Mouse (Mus musculus) megakaryocyte-erythroid progenitor cell, adult 5-6 weeks (primary cell): ENCODE data around the gene Lrrc45. TPM values are rescaled to one million over a fixed set of nuclear protein-coding genes. Genes with fewer than 3 reads are reported as not detected.
A peak's percentile ranks its signal among the peaks of the same experiment; 100 is the strongest.

ENCODE experiments used
- ATAC-seq: replicated peaks from 2 replicates; pipeline ENCODE4 v1.8.0; 2016; ENCODE audit warnings: mild to moderate bottlenecking, inconsistent platforms; ENCODE audit not compliant: severe bottlenecking, poor library complexity, low FRiP score, low TSS enrichment
- total RNA-seq, 2 experiments: library from RNA; stranded (forward) in 1 of 2; stranded (reverse) in 1 of 2; fragments of 200-1000, 215-1000 nt in 1 of 2; fragments of >200 nt in 1 of 2; fragmentation: Nextera tagmentation in 1 of 2; gene quantifications; 2 replicates each; pipeline ENCODE4 v1.2.3; 2014 to 2017

The Lrrc45 gene
- total RNA-seq, 2 experiments from 2014 or later: 34.4 to 38.1 TPM

DNA sequence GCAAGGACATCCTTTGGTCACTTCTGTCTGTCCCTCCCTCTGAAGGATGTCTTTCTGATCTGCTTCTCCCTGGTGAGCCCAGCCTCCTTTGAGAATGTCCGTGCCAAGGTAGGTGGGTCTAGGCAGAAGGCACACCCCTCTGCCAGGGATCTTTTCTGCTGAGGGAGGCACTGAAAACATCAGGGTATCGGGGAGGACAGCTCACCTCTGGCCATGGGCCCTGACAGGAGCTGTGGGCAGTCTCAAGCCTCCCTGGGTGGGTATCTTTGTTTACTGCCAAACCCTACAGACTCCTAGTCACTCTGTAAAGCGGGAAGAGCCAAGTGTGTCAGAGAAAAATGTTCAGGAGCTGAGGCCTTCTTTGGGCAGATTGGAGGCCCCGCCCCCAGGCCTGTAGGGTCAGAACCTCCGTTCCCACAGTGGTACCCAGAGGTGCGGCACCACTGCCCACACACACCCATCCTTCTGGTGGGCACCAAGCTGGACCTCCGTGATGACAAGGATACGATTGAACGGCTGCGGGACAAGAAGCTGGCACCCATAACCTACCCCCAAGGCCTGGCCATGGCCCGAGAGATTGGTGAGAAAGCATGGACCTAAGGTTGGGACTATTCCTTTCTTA, 9.1 kb downstream of the Lrrc45 start:
- no peak for ATAC-seq

DNA sequence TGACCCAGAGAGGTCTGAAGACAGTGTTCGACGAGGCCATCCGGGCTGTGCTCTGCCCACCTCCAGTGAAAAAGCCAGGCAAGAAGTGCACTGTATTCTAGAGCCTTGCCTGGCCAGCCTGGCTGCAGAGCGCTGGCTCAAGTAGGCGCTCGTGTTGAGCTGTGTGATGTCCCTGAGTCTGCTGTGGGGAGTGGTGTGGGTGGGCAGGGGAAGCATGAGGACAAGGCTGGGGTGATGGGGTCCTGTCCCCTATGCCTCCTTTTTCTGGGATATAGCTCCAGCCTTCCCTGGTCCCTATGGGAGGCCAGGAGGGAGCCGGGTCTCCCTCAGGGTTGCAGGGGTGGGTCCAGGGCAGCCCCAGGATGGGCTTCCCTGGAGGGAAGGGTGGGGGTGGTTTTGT, 9.8 kb downstream of the Lrrc45 start:
- no peak for ATAC-seq

DNA sequence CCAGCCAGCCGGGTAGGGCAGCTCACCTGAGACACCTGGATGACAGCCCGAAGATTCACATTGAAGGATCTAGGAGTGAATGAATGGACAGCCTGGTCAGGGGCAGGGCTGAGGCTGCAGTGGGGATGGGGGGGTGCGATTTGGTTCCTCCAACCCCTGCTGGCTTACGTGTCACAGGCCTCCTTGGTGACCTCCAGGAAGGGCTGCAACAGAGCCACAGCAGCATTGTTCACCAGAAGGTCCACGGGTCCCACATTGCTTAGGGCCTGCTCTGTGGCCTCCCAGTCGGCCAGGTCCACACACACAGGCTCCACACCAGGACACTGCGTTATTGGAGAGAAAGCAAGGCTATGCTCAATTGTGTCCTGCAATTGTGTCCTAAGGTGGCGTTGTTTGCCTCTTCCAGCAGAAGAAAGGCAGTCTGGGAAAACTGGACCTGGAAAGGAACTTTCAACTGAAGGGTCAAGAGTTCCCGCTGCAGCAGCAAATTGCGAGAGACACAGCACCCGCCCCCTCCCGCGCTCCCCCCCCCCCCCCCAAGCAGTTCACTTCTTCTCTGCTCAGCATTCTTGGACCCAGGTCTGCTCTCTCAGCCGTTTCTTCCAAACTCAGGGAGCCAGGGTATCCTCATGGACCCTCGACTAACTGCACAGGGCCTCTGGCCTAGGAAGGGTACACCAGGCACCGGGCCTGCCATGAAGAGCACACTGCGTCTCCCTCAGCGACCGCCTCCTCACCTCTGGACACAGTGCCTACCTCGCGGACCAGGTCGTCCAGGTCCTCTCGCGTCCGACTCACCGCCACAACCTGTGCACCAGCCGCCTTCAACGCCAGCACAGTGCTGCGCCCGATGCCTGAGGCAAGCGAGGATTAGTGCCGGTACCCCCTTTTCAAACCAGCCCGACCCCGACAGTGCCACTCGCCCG, 12.8 kb downstream of the Lrrc45 start:
- peak; percentile 40 for ATAC-seq

DNA sequence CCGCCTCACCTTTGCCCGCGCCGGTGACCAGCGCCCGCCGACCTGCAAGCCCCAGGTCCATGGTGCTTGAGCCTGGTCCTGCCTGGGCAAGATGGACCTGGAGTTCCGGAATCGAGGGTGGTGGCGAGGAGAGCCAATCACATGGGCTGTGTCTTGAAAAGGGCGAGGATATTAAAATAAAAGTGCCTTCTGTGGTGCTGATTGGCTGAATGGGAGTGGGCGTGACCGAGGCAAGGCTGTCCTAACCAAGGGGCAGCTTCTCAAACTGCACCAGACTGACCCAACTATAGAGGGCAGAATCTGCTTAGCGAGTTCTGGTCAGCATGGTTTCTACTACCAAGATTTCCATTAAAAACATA, 13.4 kb downstream of the Lrrc45 start, which contains the start of gene Dcxr:
TSS of gene Dcxr (minus strand) at position 113 of the 359 bp plus-strand sequence.
- ATAC-seq: peak; percentile 89

DNA sequence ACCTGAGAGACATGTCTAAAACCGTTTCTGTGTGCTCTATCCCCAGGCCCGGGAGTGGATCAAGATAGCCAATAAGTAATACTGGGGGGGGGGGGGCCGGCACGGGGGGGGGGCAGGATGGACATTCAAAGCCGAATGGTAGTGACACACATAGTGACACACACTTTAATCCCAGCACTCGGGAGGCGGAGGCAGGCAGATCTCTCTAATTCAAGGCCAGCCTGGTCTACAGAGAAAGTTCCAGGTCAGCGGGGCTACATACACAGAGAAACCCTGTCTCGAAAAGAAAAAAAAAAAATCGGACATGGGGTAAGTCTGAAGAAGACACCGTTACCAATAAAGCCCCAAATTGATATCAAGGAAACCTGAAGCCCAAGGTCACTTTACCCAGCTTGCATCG, 13.8 kb downstream of the Lrrc45 start:
- ATAC-seq: no peak

DNA sequence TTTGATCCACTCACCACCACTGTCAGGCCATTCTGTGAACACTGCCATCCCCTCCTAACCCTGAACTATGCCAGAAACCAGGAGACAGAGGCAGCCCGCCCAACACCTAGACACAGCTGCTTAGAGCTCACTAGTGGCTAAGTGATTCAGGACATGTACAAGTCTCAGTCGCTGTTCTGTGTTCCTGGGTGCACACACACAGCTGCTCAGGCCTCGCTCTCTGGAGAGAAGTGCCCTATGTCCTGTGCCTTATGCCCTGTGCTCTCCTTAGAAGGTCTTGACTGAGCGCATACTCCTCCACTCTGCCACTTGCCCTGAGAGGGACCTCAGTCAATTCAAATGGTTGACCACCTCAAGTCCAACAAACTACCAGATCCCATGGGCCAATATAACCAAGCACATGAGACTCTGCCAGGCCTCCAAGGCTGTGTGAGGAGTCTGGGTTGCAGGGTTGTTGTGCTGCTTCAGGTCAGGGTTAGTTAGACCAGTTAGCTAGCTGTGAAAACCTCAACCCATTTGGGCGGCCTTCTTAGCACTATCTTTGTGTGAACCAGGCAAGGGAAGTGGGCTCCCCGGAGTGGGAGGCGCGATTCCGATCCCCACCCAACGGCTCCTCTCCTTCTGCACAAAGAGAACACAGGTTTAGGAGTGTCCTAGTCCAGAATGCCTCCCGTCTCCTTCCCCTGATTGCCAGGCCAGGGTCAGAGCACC, 15.0 kb downstream of the Lrrc45 start:
- ATAC-seq: no peak

DNA sequence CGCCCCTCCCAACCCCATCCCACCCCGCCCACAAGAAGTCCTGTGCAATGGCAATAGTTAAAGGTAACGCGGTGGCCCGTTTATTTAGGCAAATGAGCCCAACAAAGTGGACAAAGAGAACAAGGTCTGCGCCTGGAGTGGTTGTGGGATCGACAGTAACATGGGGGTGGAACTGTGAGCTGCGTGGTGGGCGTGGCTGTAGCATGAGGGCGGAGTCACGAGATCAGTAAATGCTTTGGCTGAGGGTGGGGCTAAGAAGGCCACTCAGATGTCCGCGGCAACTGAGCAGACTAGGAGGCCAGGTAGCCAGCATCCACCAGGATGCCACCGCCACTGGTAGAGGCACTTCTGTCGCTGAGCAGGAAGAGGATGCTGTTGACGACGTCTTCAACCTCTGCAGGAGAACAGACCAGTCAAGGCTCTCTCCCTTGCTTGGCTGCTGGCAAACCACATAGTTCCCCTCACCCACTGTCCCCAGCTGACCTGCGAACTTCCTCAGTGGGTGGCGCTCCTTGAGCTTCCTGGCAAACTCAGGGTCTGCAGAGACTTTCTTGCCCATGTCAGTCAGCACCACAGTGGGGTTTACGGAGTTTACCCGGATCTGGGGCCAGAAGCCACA, 15.8 kb downstream of the Lrrc45 start:
- peak; percentile 56 for ATAC-seq

DNA sequence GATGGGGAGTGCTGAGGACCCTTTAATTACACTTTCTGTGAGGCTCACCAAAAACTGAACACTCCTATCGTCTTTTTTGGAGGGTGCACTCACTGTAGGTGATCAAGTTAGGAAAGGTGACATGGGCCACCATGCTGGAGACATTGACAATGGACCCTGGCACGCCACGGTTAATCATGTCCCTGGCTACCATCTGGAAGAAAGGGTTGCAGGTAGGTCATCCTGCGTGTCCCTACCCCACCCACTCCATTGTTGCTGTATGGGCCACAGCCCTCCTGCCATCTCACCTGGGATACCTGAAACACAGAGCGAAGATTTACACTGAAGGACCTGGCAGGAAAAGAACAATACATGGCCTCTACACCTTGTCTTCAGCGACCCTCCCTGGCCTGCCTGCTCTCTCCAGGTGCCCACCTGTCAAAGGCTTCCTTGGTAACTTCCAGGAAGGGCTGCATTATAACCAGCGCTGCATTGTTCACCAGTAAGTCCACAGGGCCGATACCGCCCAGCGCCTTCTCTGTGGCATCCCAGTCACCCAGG, 16.7 kb downstream of the Lrrc45 start:
- no peak for ATAC-seq

DNA sequence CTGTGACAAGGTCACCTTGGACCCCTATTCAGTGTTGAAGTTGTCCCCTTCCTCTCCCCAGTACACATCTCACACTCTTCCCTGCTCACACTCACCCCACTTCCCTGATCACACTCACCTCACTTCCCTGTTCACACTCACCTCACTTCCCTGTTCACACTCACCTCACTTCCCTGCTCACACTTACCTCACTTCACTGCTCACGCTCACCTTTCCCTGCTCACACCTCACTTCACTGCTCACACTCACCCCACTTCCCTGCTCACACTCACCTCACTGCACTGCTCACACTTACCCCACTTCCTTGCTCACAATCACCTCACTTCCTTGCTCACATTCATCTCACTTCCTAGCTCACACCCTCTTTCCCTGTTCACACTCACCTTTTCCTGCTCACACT, 17.7 kb downstream of the Lrrc45 start:
- no peak for ATAC-seq

DNA sequence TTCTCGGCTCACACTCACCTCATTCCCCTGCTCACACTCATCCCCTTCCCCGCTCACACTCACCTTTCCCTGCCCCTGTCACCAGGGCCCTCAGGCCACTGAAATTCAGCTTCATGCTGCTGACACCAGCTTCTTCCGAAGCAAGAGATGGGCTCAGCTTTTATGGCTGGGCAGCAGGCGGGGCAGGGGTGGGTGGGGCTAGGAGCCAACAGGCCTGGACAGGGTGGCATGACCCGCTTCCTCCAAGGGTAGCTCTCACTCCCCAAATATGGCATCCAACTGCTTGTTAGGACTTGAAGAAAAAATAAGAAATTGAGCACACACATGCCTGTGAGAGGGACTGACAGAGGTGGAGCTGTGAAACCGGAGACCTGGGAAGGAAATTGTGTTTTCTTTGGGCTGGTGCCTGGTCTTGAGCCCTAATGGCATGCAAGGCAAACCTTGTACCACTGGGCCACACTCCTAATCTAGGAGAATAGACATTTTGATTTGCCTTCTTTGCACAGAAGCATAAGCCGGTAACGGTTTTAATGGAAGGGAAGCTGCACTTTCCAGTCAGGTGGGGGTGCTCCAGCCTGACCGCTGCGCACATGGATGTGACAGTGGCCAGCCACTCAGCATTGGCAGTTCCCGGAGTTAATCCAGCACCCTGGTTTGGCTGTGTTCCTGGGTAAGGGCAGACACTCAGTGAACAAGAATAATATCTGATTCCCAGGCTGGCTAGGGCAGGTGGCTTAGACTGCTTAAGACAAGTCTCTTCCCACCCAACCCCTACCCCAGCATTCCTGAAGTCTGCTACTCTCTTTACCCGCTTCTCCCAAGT, 18.3 kb downstream of the Lrrc45 start, which contains the start of gene Cbr2:
TSS of gene Cbr2 (minus strand) at position 257 of the 823 bp plus-strand sequence.
- no peak for ATAC-seq

DNA sequence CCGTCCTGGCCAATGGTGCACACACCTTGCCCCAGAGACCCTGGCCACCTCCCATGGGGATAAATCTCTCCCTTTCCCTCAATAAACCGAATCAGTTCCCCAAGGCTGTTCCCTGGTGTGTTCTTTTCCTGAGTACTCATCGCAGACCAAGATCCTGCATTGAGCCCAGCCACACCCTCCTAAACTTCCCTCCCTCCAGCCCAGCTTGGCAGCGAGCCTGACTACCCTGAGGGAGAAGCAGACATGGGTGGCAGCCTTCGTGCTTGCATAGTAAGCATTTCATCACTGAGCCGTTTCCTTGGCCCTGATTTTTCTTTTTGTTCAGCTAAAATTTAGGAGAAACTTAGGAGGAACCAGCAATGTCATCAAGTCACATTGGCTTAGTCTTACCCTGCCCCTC, 19.8 kb downstream of the Lrrc45 start:
- no peak for ATAC-seq

DNA sequence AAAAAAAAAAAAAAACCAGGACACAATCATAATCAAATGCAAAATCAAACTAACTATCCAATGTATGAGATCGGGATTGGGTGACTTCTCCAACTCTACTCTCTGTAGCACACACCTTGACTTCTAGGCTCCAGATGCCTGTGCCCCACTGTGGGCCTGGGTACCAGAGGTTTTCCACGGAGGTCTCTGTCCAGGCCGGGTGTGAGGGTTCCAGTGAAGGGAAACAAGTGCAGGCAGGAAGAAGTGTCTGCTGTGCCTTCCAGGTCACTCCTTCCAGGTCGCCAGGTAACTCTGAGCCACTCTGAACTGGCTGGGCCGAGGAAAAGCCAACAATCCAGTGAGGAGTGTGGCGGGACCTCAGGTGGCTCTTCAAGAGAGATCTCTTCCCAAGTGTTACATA, 22.7 kb downstream of the Lrrc45 start:
- no peak for ATAC-seq

DNA sequence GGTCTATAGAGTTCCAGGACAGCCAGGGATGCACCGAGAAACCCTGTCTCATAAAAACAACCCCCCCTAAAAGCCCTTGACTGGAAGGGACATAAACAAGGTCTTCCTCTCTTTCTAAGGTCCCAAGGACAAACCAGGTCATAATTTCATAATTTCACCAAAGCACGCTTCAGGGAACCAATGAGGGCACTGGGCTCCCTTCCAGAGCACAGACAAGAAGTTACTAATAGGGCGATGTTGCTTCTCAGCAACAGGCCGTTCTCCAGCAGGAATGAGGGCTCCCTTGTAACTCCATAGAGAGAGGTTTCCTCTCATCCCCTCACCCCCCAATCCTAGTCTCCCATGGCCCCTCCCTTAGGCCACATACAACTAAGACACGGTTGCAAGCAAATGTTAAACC, 27.3 kb downstream of the Lrrc45 start:
- no peak for ATAC-seq

DNA sequence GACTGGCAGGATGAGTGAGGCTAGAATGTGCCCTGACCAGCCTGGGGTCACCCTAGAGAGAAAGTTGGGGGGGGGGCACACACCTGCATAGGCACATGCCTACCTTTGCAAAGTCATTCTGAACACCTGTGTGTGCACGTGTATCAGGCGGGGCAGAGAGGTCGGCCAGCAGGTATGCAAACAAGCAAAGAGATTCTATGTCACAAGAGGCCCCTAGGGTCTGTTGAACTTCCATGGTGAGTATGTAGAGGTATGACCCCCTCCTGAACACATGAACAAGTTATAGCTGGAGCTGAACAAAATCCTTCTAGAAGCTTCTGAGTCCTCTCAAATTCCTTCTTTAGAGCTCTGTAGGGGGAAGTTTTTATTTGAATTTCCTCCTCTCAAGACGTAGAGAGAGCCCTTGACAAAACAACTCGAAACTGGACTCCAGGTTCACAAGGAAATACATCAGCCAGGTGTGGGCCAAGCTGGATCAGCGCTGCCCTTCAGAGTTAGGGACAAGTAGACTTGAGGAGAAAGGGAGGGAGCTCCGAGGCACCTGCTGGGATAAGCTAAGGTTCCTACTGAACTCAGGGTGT, 30.5 kb downstream of the Lrrc45 start:
- no peak for ATAC-seq

DNA sequence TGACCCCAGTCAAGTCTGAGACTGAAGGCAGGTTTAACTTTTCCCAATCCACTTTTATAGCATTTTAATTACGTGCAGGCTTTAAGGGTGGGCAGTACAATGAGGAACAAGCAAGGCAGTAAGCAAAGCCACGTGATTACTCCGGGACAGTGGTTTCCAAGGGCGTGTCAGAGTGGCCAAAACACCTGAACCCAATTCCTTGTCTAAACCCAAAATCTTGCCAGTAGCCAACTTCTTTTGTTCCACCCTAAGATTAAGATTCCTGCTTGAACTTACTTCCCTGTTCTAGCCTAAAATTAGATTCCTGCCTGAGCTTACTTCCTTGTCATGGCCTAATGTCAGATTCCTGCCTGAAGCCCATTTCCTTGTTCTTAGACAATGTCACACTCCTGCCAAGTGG, 34.2 kb downstream of the Lrrc45 start:
- no peak for ATAC-seq

DNA sequence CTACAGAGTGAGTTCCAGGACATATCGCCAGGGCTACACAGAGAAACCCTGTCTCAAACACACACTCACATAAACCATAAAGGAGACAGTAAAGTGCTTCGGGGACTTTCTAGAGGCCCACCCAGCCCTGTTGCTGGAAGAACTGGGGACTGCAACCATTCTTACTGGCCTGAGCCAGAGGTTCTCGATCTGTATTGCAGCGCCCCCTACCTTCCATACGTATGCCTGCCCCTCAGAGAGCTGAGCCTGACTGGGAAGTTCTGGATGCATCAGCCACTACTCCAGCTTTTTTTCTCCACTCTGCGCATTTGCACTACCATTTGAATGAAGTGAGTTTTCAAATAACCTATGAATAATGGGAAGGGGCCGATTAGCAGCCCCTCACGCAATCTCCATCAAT, 35.7 kb downstream of the Lrrc45 start:
- peak; percentile 74 for ATAC-seq

DNA sequence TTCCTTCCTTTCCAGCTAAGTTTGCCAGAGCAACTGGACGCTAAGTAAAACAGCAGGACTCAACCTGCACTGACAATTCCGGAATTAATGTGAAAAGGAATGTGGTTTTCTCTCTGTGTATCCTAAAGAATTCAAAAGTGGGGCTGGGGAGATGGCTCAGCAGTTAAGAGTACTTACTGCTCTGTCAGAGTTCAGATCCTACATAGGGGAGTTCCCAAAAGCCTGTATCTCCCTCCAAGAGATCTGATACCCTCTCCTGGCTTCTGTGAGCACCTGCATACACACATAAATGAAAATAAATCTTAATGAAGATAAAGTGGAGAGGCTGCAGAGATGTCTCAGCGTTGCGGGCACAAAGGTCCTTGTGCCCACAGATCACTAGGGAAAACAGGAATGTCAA, 37.9 kb downstream of the Lrrc45 start:
- ATAC-seq: no peak

DNA sequence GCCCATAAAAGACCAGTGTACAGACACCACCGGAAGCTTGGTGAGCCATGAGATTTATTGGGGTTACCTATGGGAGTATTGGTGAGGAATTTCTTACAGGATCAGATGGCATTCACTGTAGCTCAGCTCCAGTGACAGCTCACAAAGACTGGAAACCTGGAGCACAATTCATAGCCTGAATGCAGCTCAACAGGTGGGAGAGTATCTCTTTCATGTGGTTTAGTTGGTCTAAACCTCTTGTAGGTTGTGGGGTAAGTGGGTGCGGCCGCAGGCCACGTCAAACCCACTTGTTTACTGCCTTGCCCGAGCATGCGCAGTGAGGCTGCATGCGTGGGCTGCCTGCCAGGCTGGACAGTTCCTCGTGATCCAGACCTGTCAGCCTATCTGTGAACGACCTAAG, 46.5 kb downstream of the Lrrc45 start:
- ATAC-seq: no peak
